ENCODE assay signal across 19 mouse cellular contexts in genomic region chr3:126514842-126515241, GRCm38 (mm10).
DNase-seq lines count a peak whose midpoint lies in the region; ATAC-seq and TF ChIP-seq lines count a peak whose summit lies in the region.
"Had no signal": no experiment of that assay in that cellular context is flagged by ENCODE, and none has a peak within 500 bp of the region (broad histone marks: within the 10 kb centered on the region; RNA-seq: fewer than 3 reads in every experiment).

No protein-coding gene starts in this region.

- H3K4me3 ChIP-seq in forebrain, embryonic 13.5 days, result no peak overlapping the region
- no peak overlapping the region for H3K4me3 ChIP-seq in forebrain, embryonic 10.5 days
- H3K4me3 ChIP-seq in midbrain, embryonic 14.5 days (replicated peaks; ENCODE audit: low read depth, low read length), result no peak overlapping the region
- H3K4me3 ChIP-seq in midbrain, embryonic 11.5 days (ENCODE audit: low read depth, low read length), result no peak overlapping the region
- no peak overlapping the region for H3K4me3 ChIP-seq in limb, embryonic 10.5 days
- no peak overlapping the region for H3K4me3 ChIP-seq in midbrain, postnatal 0 days (ENCODE audit: low read depth, low read length)
- H3K4me3 ChIP-seq: erythroblast, embryonic 14.5 days; intestine, embryonic 15.5 days; myocyte had no signal

- H3K4me2 ChIP-seq in forebrain, embryonic 13.5 days, result no peak overlapping the region
- no peak overlapping the region for H3K4me2 ChIP-seq in midbrain, embryonic 14.5 days (ENCODE audit: low read length)
- H3K4me2 ChIP-seq in midbrain, embryonic 11.5 days, result no peak overlapping the region
- H3K4me2 ChIP-seq in midbrain, postnatal 0 days (ENCODE audit: low read depth, low read length, poor library complexity, severe bottlenecking), result no peak overlapping the region
- H3K4me2 ChIP-seq: heart, embryonic 11.5 days; intestine, embryonic 15.5 days had no signal

- H3K9ac ChIP-seq in forebrain, embryonic 13.5 days, result no peak overlapping the region
- no peak overlapping the region for H3K9ac ChIP-seq in midbrain, embryonic 14.5 days (replicated peaks; ENCODE audit: low read length)
- no peak overlapping the region for H3K9ac ChIP-seq in midbrain, embryonic 11.5 days (ENCODE audit: low read length)
- no peak overlapping the region for H3K9ac ChIP-seq in midbrain, postnatal 0 days (replicated peaks; ENCODE audit: low read length, poor library complexity, severe bottlenecking)
- H3K9ac ChIP-seq: intestine, embryonic 15.5 days; liver, embryonic 14.5 days had no signal

- H3K27me3 ChIP-seq in forebrain, embryonic 13.5 days, result no peaks in the 10 kb centered on the region
- H3K27me3 ChIP-seq in forebrain, embryonic 10.5 days (ENCODE audit: poor library complexity, severe bottlenecking), result no peaks in the 10 kb centered on the region
- H3K27me3 ChIP-seq in midbrain, embryonic 14.5 days (ENCODE audit: control insufficient read depth, insufficient read depth, low read length), result no peaks in the 10 kb centered on the region
- no peaks in the 10 kb centered on the region for H3K27me3 ChIP-seq in midbrain, embryonic 11.5 days (ENCODE audit: control insufficient read depth, insufficient read depth, low read length)
- no peaks in the 10 kb centered on the region for H3K27me3 ChIP-seq in limb, embryonic 10.5 days (ENCODE audit: low read depth, poor library complexity, severe bottlenecking)
- no peaks in the 10 kb centered on the region for H3K27me3 ChIP-seq in midbrain, postnatal 0 days (ENCODE audit: insufficient read depth, low read length)
- H3K27me3 ChIP-seq: CH12.LX; intestine, embryonic 15.5 days had no signal

- no peak overlapping the region for H3K27ac ChIP-seq in forebrain, embryonic 13.5 days
- no peak overlapping the region for H3K27ac ChIP-seq in forebrain, embryonic 10.5 days
- H3K27ac ChIP-seq in midbrain, embryonic 14.5 days (replicated peaks; ENCODE audit: low read depth, low read length), result no peak overlapping the region
- no peak overlapping the region for H3K27ac ChIP-seq in midbrain, embryonic 11.5 days (ENCODE audit: low read depth, low read length)
- peak overlapping the region; percentile 53; the same call in 1 of the 2 replicates for H3K27ac ChIP-seq in limb, embryonic 10.5 days
- H3K27ac ChIP-seq in midbrain, postnatal 0 days (ENCODE audit: low read depth, low read length), result no peak overlapping the region
- H3K27ac ChIP-seq: intestine, embryonic 15.5 days; liver, embryonic 14.5 days had no signal

- ATAC-seq in forebrain, embryonic 13.5 days, result peak; percentile 70; the same call in 1 of the 2 replicates
- ATAC-seq in midbrain, embryonic 14.5 days (ENCODE audit: low FRiP score, low TSS enrichment), result peak; percentile 68; the same call in 1 of the 2 replicates
- ATAC-seq in midbrain, embryonic 11.5 days (ENCODE audit: low FRiP score), result no peak
- peak; percentile 70 for ATAC-seq in midbrain, postnatal 0 days (ENCODE audit: low FRiP score)
- ATAC-seq: intestine, embryonic 15.5 days had no signal

- no peaks in the 10 kb centered on the region for H3K36me3 ChIP-seq in forebrain, embryonic 13.5 days (ENCODE audit: poor library complexity, severe bottlenecking)
- no peaks in the 10 kb centered on the region for H3K36me3 ChIP-seq in forebrain, embryonic 10.5 days (replicated peaks)
- H3K36me3 ChIP-seq in midbrain, embryonic 14.5 days (ENCODE audit: control insufficient read depth, insufficient read depth, low read length), result no peaks in the 10 kb centered on the region
- no peaks in the 10 kb centered on the region for H3K36me3 ChIP-seq in midbrain, embryonic 11.5 days (ENCODE audit: control insufficient read depth, insufficient read depth, low read length)
- no peaks in the 10 kb centered on the region for H3K36me3 ChIP-seq in limb, embryonic 10.5 days
- H3K36me3 ChIP-seq in midbrain, postnatal 0 days (ENCODE audit: insufficient read depth, low read length), result no peaks in the 10 kb centered on the region
- H3K36me3 ChIP-seq: intestine, embryonic 15.5 days had no signal

- DNase-seq in forebrain, embryonic 10.5 days (ENCODE audit: extremely low spot score, low spot score), result no peak
- peak; percentile 55 for DNase-seq in midbrain, embryonic 14.5 days
- no peak for DNase-seq in midbrain, embryonic 11.5 days (ENCODE audit: low spot score, missing footprints)
- DNase-seq in limb, embryonic 10.5 days (ENCODE audit: low spot score), result no peak
- DNase-seq in midbrain, postnatal 0 days (ENCODE audit: low spot score), result peak; percentile 32
- DNase-seq in layer of hippocampus, postnatal 10 days (ENCODE audit: low spot score in 2 of 2), result no peak
- no peak for DNase-seq in cerebellum, postnatal 10 days
- DNase-seq: adrenal gland, adult 2 months; cerebellum, adult 11 months; heart, postnatal 14 days; kidney, postnatal 4 days; thymus, adult 2 months had no signal

- H3K9me3 ChIP-seq in forebrain, embryonic 13.5 days (replicated peaks), result no peaks in the 10 kb centered on the region
- H3K9me3 ChIP-seq in forebrain, embryonic 10.5 days, result no peaks in the 10 kb centered on the region; the same call in 1 of the 2 replicates
- no peaks in the 10 kb centered on the region for H3K9me3 ChIP-seq in midbrain, embryonic 14.5 days (ENCODE audit: control insufficient read depth, low read length)
- no peaks in the 10 kb centered on the region for H3K9me3 ChIP-seq in midbrain, embryonic 11.5 days (ENCODE audit: control insufficient read depth, low read length)
- H3K9me3 ChIP-seq in limb, embryonic 10.5 days (replicated peaks), result peaks cover 4% of the 10 kb centered on the region; the same call in 1 of the 2 replicates
- no peaks in the 10 kb centered on the region for H3K9me3 ChIP-seq in midbrain, postnatal 0 days (ENCODE audit: low read length)
- H3K9me3 ChIP-seq: intestine, embryonic 15.5 days had no signal

- no peak for TF ChIP-seq CTCF in midbrain, postnatal 0 days (IDR thresholded peaks at IDR 0.05)

- 13% methylated on average over 2 of the region's 2 CpGs for WGBS in forebrain, embryonic 13.5 days
- 50% methylated on average over 2 of the region's 2 CpGs for WGBS in forebrain, embryonic 10.5 days
- whole genome bisulfite sequencing in midbrain, embryonic 14.5 days, result 9% methylated on average over 2 of the region's 2 CpGs
- 20% methylated on average over 2 of the region's 2 CpGs for WGBS in midbrain, embryonic 11.5 days
- WGBS in limb, embryonic 10.5 days, result 13% methylated on average over 2 of the region's 2 CpGs
- 3% methylated on average over 2 of the region's 2 CpGs for WGBS in midbrain, postnatal 0 days

- no peaks in the 10 kb centered on the region for H3K4me1 ChIP-seq in forebrain, embryonic 13.5 days
- H3K4me1 ChIP-seq in forebrain, embryonic 10.5 days, result peaks cover 8% of the 10 kb centered on the region
- no peaks in the 10 kb centered on the region for H3K4me1 ChIP-seq in midbrain, embryonic 14.5 days (ENCODE audit: control insufficient read depth, insufficient read depth, low read length)
- H3K4me1 ChIP-seq in midbrain, embryonic 11.5 days (ENCODE audit: control insufficient read depth, insufficient read depth, low read length), result no peaks in the 10 kb centered on the region
- peaks cover 29% of the 10 kb centered on the region for H3K4me1 ChIP-seq in limb, embryonic 10.5 days
- no peaks in the 10 kb centered on the region for H3K4me1 ChIP-seq in midbrain, postnatal 0 days (ENCODE audit: insufficient read depth, low read length)
- H3K4me1 ChIP-seq: intestine, embryonic 15.5 days had no signal

Comparison
In these comparisons a context has a peak if more than half of its experiments do, and no peak if none do; other contexts are left out.
1. DNase-seq: peak in midbrain, embryonic 14.5 days (single experiment) and midbrain, postnatal 0 days (single experiment); none in forebrain, embryonic 10.5 days (single experiment), midbrain, embryonic 11.5 days (single experiment), limb, embryonic 10.5 days (single experiment), layer of hippocampus, postnatal 10 days (0 of 2) and cerebellum, postnatal 10 days (0 of 2).